Mouse (Mus musculus) midbrain, embryonic 16.5 days (tissue): ENCODE results near the gene Foxo4. TPM values are rescaled to one million over a fixed set of nuclear protein-coding genes. Genes with fewer than 3 reads are reported as not detected.

Source experiments
- ATAC-seq: fragments of 200-750 bp; cut with Nextera tagmentation; 2 replicates; pipeline ENCODE4 v1.8.0; 2017; ENCODE audit warnings: moderate TSS enrichment
- H3K27ac ChIP-seq: fragments of 300-500 bp; sonication (generic); 2 replicates; pipeline ENCODE4 v1.5.1; 2014; ENCODE audit warnings: mild to moderate bottlenecking, low read length, mixed read lengths
- H3K27me3 ChIP-seq: fragments of 300-500 bp; sonication (generic); 2 replicates; pipeline ENCODE4 v1.6.1; 2014; ENCODE audit warnings: low read depth, low read length, mixed read lengths; ENCODE audit not compliant: control insufficient read depth, insufficient read depth
- H3K36me3 ChIP-seq: fragments of 300-500 bp; sonication (generic); 2 replicates; pipeline ENCODE4 v1.6.1; 2014; ENCODE audit warnings: mild to moderate bottlenecking, low read length, moderate library complexity, mixed read lengths; ENCODE audit not compliant: control insufficient read depth, insufficient read depth
- H3K4me1 ChIP-seq: fragments of 300-500 bp; sonication (generic); 2 replicates; pipeline ENCODE4 v1.6.1; 2014; ENCODE audit warnings: mild to moderate bottlenecking, low read length, mixed read lengths; ENCODE audit not compliant: control insufficient read depth, insufficient read depth
- H3K4me2 ChIP-seq: fragments of 300-500 bp; sonication (generic); 2 replicates; pipeline ENCODE4 v1.6.1; 2014; ENCODE audit warnings: mild to moderate bottlenecking, low read length, mixed read lengths
- H3K4me3 ChIP-seq: fragments of 300-500 bp; sonication (generic); 2 replicates; pipeline ENCODE4 v1.5.1; 2014; ENCODE audit warnings: low read depth, mild to moderate bottlenecking, low read length, moderate library complexity, mixed read lengths
- H3K9ac ChIP-seq: fragments of 300-500 bp; sonication (generic); 2 replicates; pipeline ENCODE4 v1.6.1; 2014; ENCODE audit warnings: low read depth, low read length, mixed read lengths
- H3K9me3 ChIP-seq: fragments of 300-500 bp; sonication (generic); replicated peaks from 2 replicates; pipeline ENCODE4 v1.6.1; 2014; ENCODE audit warnings: mild to moderate bottlenecking, low read length, mixed read lengths; ENCODE audit not compliant: control insufficient read depth, poor library complexity, severe bottlenecking
- WGBS: fragments of 180-500 bp; shearing (Covaris S2); extraction: QIAGEN DNeasy Blood & Tissue Kit; methylation state at CpG from one replicate; pipeline ENCODE4 v1.1.7; 2014; 5-methylcytosine and 5-hydroxymethylcytosine counted together
- polyA plus RNA-seq: library from polyadenylated mRNA; unstranded; fragments of >200 nt; fragmentation: Nextera tagmentation; extraction: Ambion mirVana; gene quantifications from 2 replicates; pipeline ENCODE4 v1.2.1, GENCODE M21; 2015

Gene Foxo4
- polyA plus RNA-seq, 1 experiment from 2014 or later = 0.57 TPM

DNA sequence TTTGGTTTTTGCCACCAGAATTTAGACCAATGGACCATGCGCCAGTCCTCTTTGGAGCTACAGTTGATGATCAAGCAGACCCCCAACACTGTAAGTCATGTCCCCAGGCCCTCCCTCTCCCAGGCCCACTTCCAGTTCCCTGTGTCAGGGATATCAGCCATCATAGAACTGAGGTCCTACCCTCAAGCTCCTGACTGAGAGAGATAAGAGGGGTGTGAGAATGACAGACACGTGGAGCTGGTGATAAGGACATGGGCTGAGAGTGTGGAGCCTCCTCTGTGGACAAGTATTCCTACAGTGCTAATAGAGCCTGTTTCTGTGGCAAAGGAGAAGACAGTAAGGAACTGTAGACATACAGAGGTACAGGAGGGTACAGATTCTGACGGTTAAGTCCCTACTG is 33.2 kb downstream of the Foxo4 start:
- H3K4me2 ChIP-seq = no peak overlapping the region
- H3K9me3 ChIP-seq = no peaks in the 10 kb centered on the region
- no peak overlapping the region for H3K4me3 ChIP-seq
- no peak overlapping the region for H3K27ac ChIP-seq
- H3K9ac ChIP-seq = no peak overlapping the region
- H3K4me1 ChIP-seq = no peaks in the 10 kb centered on the region
- H3K36me3 ChIP-seq = peaks cover 11% of the 10 kb centered on the region
- WGBS = 95% methylated on average over 3 of the region's 3 CpGs
- H3K27me3 ChIP-seq = no peaks in the 10 kb centered on the region
- ATAC-seq = no peak

- Histone ChIP-seq H3K27ac (no peak overlapping the region), H3K4me1 (no peaks in the 10 kb centered on the region), H3K9me3 (no peaks in the 10 kb centered on the region), H3K27me3 (no peaks in the 10 kb centered on the region), H3K4me3 (no peak overlapping the region), H3K36me3 (peaks cover 11% of the 10 kb centered on the region), H3K9ac (no peak overlapping the region), H3K4me2 (no peak overlapping the region)
- ATAC-seq = no peak
- WGBS = 93% methylated on average over 6 of the region's 6 CpGs
Observed at GRCm38 (mm10) chrX:101288432-101288831, 34.1 kb downstream of the Foxo4 start.

DNA sequence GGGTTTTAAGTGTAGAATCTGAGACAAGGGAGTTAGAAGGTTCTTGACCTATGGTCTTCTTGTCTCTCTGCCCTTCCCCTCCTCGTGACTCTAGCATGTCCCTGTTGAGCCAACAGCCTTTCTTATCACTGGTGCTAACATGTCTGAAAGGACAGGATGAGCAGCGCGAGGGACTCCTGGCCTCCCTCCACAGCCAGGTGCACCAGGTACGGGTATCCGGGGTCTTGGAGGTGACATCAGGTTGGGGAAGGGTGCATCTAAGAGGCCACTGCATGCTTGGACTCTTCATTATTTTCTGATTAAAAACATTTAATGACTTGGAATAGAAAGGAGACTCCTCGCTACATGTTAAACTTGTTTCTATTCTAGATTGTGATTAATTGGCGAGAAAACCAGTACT is 34.7 kb downstream of the Foxo4 start:
- no peaks in the 10 kb centered on the region for H3K4me1 ChIP-seq
- no peak overlapping the region for H3K4me2 ChIP-seq
- H3K9ac ChIP-seq = no peak overlapping the region
- H3K27me3 ChIP-seq = no peaks in the 10 kb centered on the region
- no peak overlapping the region for H3K4me3 ChIP-seq
- H3K9me3 ChIP-seq = no peaks in the 10 kb centered on the region
- 93% methylated on average over 7 of the region's 7 CpGs for WGBS
- no peak overlapping the region for H3K27ac ChIP-seq
- no peak for ATAC-seq
- peaks cover 13% of the 10 kb centered on the region for H3K36me3 ChIP-seq

DNA sequence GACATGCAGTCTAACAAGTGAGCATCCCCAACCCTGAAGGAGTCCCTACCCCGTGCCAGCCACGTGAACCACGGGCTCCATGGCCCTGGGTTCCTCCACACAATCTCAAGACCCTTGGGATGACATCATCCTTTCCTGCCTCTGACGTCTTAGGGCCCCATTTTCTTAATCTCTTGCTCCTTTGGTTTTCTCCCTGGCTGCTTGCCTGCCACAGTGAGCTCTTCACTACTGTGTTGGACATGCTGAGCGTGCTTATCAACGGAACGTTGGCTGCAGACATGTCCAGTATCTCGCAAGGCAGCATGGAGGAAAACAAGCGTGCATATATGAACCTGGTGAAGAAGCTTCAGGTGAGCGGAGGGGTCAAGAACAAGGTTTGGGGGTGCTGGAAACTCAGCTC is 35.8 kb downstream of the Foxo4 start:
- Histone ChIP-seq H3K27me3 (no peaks in the 10 kb centered on the region), H3K4me2 (no peak overlapping the region), H3K27ac (no peak overlapping the region), H3K36me3 (peaks cover 16% of the 10 kb centered on the region), H3K4me1 (no peaks in the 10 kb centered on the region), H3K9me3 (no peaks in the 10 kb centered on the region), H3K4me3 (no peak overlapping the region), H3K9ac (no peak overlapping the region)
- 93% methylated on average over 10 of the region's 10 CpGs for WGBS
- ATAC-seq = no peak

- no peaks in the 10 kb centered on the region for H3K9me3 ChIP-seq
- peak; percentile 28 for ATAC-seq
- peaks cover 22% of the 10 kb centered on the region for H3K4me1 ChIP-seq
- H3K4me3 ChIP-seq = peak within 1 kb of the TSS; percentile 57
- peak within 1 kb of the TSS; percentile 78 for H3K9ac ChIP-seq
- H3K4me2 ChIP-seq = peak within 1 kb of the TSS; percentile 70
- peak within 1 kb of the TSS; percentile 88 for H3K27ac ChIP-seq
- no peaks in the 10 kb centered on the region; the same call in 1 of the 2 replicates for H3K27me3 ChIP-seq
- peaks cover 3% of the 10 kb centered on the region for H3K36me3 ChIP-seq
- 13% methylated on average over 13 of the region's 24 CpGs for WGBS
Observed at GRCm38 (mm10) chrX:101299055-101299454, 44.7 kb downstream of the Foxo4 start, which contains the start of gene Nlgn3. Nlgn3 (plus strand) TSS chrX:101299168.

DNA sequence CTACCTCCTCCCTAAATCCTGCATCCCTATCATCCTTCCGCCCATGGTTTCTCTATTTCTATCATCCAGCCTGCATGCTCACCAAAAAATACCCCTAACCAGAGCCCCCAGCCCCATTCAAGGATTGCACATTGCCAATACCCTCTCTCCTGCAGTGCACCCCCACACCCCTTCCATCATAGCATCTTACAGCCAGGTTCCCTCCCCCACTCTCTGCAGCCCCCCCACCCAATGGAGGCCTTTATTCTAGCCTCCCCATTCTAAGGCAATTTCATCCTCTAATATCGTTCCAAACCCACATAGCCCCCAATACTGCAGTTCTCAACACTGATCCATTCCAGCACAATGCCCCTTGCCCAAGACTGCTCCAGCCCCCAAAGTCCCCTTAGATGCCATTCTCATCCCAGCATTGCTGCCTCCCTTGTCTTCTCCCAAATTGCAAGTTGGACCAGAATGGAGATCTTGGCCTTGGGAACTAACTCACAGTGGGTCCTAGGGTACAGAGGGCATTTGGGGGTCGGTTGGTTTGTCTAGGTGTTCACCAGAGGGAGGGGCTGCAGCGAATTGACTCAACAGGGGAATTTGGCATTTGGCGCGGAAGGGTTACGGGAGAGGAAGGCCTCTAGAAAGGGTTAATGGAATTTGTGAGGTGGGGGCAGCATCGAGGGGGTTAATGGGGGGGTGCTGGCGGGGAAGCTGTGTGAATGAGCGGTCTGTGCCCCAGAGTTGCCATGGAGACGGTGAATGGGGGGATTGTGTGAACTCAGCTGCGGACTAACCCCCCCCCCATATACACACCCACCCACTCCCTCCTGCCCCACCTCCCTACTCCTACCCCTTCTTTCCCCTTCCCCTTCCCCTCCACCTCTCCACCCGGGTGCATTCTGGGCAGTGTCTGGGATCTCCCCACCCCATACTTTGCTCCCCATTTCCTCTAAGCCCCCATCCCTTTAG is 45.4 kb downstream of the Foxo4 start:
- WGBS = 23% methylated on average over 9 of the region's 13 CpGs
- Histone ChIP-seq H3K27ac (peak overlapping the region; percentile 88), H3K36me3 (no peaks in the 10 kb centered on the region), H3K4me2 (peak overlapping the region; percentile 70), H3K4me3 (peak overlapping the region; percentile 57), H3K27me3 (no peaks in the 10 kb centered on the region; the same call in 1 of the 2 replicates), H3K9me3 (no peaks in the 10 kb centered on the region), H3K4me1 (peaks cover 26% of the 10 kb centered on the region), H3K9ac (peak overlapping the region; percentile 78)
- ATAC-seq = peak; percentile 76

GRCm38 (mm10) chrX:101300427-101301030 is 46.2 kb downstream of the Foxo4 start:
- Histone ChIP-seq H3K9ac (peak overlapping the region; percentile 78), H3K4me2 (peak overlapping the region; percentile 70), H3K9me3 (no peaks in the 10 kb centered on the region), H3K4me1 (peaks cover 26% of the 10 kb centered on the region), H3K27me3 (no peaks in the 10 kb centered on the region; the same call in 1 of the 2 replicates), H3K36me3 (no peaks in the 10 kb centered on the region), H3K27ac (peak overlapping the region; percentile 88), H3K4me3 (peak overlapping the region; percentile 57)
- peak; percentile 44 for ATAC-seq
- WGBS = 20% methylated on average over 13 of the region's 13 CpGs

GRCm38 (mm10) chrX:101301654-101302053 is 47.3 kb downstream of the Foxo4 start:
- H3K27ac ChIP-seq = no peak overlapping the region
- 0 out of 2 replicates have a peak, but pooled peaks cover under 1% of the 10 kb centered on the region for H3K36me3 ChIP-seq
- peak overlapping the region; percentile 70 for H3K4me2 ChIP-seq
- ATAC-seq = no peak
- H3K27me3 ChIP-seq = no peaks in the 10 kb centered on the region; the same call in 1 of the 2 replicates
- peak overlapping the region; percentile 57 for H3K4me3 ChIP-seq
- H3K9ac ChIP-seq = peak overlapping the region; percentile 78
- 58% methylated on average over 9 of the region's 9 CpGs for WGBS
- peaks cover 26% of the 10 kb centered on the region for H3K4me1 ChIP-seq
- H3K9me3 ChIP-seq = no peaks in the 10 kb centered on the region

GRCm38 (mm10) chrX:101304646-101305045 is 50.3 kb downstream of the Foxo4 start:
- Histone ChIP-seq H3K9me3 (no peaks in the 10 kb centered on the region), H3K27ac (no peak overlapping the region), H3K27me3 (no peaks in the 10 kb centered on the region), H3K4me3 (no peak overlapping the region), H3K4me2 (no peak overlapping the region), H3K36me3 (0 out of 2 replicates have a peak, but pooled peaks cover 5% of the 10 kb centered on the region), H3K4me1 (peaks cover 22% of the 10 kb centered on the region), H3K9ac (no peak overlapping the region)
- WGBS = 24% methylated on average over 2 of the region's 2 CpGs
- no peak for ATAC-seq
